Mouse (Mus musculus): ENCODE measurements around the gene Acot7. TPM values are rescaled to one million over a fixed set of nuclear protein-coding genes. Genes with fewer than 3 reads are reported as not detected.
A peak's percentile ranks its signal among the peaks of the same experiment; 100 is the strongest.
"Not testable (repeated sequence)": the region's sequence is repeated elsewhere in the genome, so short reads cannot be mapped to it uniquely, and the experiment has no call there.

Acot7 gene
- total RNA-seq, 2 experiments from 2014 or later, result 48.3 to 53.2 TPM

- intact Hi-C loops (cut with DNase I), result not testable (repeated sequence)
Observed at GRCm38 (mm10) chr4:152230331-152230730, 52.4 kb downstream of the Acot7 start.

GRCm38 (mm10) chr4:152231326-152231725, 53.4 kb downstream of the Acot7 start:
- intact Hi-C loops (cut with DNase I), result no loop called here
- DNase-seq, result no peak

More at GRCm38 (mm10) chr4:152230331-152230730, 52.4 kb downstream of the Acot7 start:
- not testable (repeated sequence) for DNase-seq

- DNase-seq, result no peak
- intact Hi-C loops (cut with DNase I), result no loop called here
Observed at GRCm38 (mm10) chr4:152232411-152232903, 54.5 kb downstream of the Acot7 start.

GRCm38 (mm10) chr4:152239974-152240373, 62.0 kb downstream of the Acot7 start:
- intact Hi-C loops (cut with DNase I), result no loop called here
- DNase-seq, result no peak

GRCm38 (mm10) chr4:152243241-152243891, 65.4 kb downstream of the Acot7 start:
- intact Hi-C loops (cut with DNase I), result no loop called here
- no peak for DNase-seq

- intact Hi-C loops (cut with DNase I), result no loop called here
- no peak for DNase-seq
Observed at GRCm38 (mm10) chr4:152243969-152244368, 66.0 kb downstream of the Acot7 start.

- no peak for DNase-seq
- intact Hi-C loops (cut with DNase I), result no loop called here
Observed at GRCm38 (mm10) chr4:152244545-152245522, 66.9 kb downstream of the Acot7 start.

GRCm38 (mm10) chr4:152246011-152246410, 68.1 kb downstream of the Acot7 start:
- peak in 1 of 2 experiments; percentile 76 for DNase-seq
- intact Hi-C loops (cut with DNase I), result no loop called here

GRCm38 (mm10) chr4:152247195-152247594, 69.3 kb downstream of the Acot7 start:
- intact Hi-C loops (cut with DNase I), result no loop called here
- no peak for DNase-seq

- intact Hi-C loops (cut with DNase I), result no loop called here
- no peak for DNase-seq
Observed at GRCm38 (mm10) chr4:152250615-152251014, 72.7 kb downstream of the Acot7 start.

- no peak for DNase-seq
- intact Hi-C loops (cut with DNase I), result no loop called here
Observed at GRCm38 (mm10) chr4:152253183-152253759, 75.3 kb downstream of the Acot7 start.

- intact Hi-C loops (cut with DNase I), result no loop called here
- DNase-seq, result peak; percentile 83 to 87
Observed at GRCm38 (mm10) chr4:152257070-152257469, 79.1 kb downstream of the Acot7 start.

- intact Hi-C loops (cut with DNase I), result no loop called here
- DNase-seq, result no peak
Observed at GRCm38 (mm10) chr4:152260451-152260850, 82.5 kb downstream of the Acot7 start.

GRCm38 (mm10) chr4:152262187-152262586, 84.3 kb downstream of the Acot7 start:
- peak; percentile 75 to 77 for DNase-seq
- intact Hi-C loops (cut with DNase I), result no loop called here

- no peak for DNase-seq
- intact Hi-C loops (cut with DNase I), result no loop called here
Observed at GRCm38 (mm10) chr4:152263089-152263488, 85.2 kb downstream of the Acot7 start.

GRCm38 (mm10) chr4:152263512-152264176, 85.7 kb downstream of the Acot7 start:
- intact Hi-C loops (cut with DNase I), result no loop called here
- peak in 1 of 2 experiments; percentile 41 for DNase-seq

- intact Hi-C loops (cut with DNase I), result no loop called here
- DNase-seq, result peak in 1 of 2 experiments; percentile 27
Observed at GRCm38 (mm10) chr4:152264177-152264530, 86.2 kb downstream of the Acot7 start.

- peak in 1 of 2 experiments; percentile 29 for DNase-seq
- intact Hi-C loops (cut with DNase I), result no loop called here
Observed at GRCm38 (mm10) chr4:152264867-152265568, 87.1 kb downstream of the Acot7 start.

GRCm38 (mm10) chr4:152265791-152266190, 87.9 kb downstream of the Acot7 start:
- no peak for DNase-seq
- intact Hi-C loops (cut with DNase I), result no loop called here
